Mouse (Mus musculus): ENCODE measurements at regions not wholly inside any gene's neighbourhood (a gene's known extent, or its start where the extent isn't known, plus 50 kb on each side); places are given as distances from the start of the nearest gene placed in this dataset.

GRCm38 (mm10) chr11:71411958-71412357 is 181.4 kb upstream of the Nlrp1b start:
- no peak for DNase-seq (ENCODE audit: low spot score)

GRCm38 (mm10) chr11:71414403-71415140 is 184.0 kb upstream of the Nlrp1b start:
- DNase-seq (ENCODE audit: low spot score), result no peak

DNA sequence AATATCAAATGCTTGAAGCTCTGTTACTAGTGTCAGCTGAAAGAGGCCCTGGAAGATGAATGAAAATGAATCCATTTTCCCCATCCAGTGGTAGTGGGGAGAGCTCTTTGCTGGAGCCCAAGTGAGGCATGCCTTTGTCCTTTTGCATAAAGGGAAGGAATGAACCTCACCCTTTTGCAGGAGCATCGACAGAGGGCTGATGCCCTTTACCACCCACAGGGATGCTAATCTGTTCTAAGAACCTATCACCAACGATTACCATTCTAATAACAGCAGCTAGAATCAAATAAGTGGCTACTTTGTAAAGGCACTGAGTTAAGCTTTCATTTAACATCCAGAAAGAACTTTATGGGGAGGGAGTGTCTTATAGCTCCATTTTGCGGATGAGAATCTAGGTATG is 184.9 kb upstream of the Nlrp1b start:
- no peak for DNase-seq (ENCODE audit: low spot score)

DNA sequence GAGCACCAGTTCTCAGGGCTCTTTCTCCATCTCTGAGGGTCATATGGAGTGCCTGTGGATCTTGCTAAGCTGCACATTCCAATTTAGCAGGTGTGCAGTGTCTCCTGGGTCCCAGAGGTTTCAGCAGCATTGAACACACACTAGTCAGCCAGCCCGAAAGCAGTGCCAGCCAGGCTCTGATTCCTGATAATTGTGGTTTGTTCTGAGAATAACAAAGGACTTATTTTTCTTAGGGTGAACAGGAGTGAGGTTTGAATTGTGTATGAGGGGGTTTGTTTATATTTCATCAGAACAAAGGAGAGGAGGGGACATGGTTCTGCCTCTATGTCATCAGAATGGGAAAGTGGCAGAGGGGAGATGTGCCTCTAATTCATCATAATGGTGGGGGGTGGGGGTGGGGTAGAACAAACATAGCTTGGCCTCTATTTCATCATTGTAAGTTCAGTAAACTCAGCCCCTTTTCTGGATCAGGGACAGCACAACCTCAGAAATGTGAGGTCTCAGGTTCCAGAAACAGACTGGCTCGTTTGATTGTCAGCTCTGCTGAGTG is 191.8 kb upstream of the Nlrp1b start:
- DNase-seq (ENCODE audit: low spot score), result no peak

DNA sequence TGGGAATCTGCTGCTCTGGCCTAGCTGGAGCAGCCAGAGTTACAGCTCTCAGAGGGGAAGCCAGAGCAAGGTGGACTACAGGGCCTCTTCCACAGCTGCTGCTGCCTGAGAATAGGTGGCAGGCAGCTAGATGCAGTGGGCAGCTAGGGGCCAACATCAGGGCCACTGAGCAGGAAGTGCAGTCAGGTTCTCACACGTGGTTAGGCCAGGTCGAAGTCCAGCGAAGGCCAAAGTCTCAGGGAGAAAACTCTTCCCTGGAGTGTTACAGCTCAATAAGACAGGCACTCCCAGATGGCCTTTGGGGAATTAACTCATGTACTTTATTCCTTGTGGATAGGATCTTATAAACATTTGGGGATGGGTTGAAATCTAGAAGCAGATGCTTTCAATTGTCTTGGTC is 192.7 kb upstream of the Nlrp1b start:
- no peak for DNase-seq (ENCODE audit: low spot score)

DNA sequence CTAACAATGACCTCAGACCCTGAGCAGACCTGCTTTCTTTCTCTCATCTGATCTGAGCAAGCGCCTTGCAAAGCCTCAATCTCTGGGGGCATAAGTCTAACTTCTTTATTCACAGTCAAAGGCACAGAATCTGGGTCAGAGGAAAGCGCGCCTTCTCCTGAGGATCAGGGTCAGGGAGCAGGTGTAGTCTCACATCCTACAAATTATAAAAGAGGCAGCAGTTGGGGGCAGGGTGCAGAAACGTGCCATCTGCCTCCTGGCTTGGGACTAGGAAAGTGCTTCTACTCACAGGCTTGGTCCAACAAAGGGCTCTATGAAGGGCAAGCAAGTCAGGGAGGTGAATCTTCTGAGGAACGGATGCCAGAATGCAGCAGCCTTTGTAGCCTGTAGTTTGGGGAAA is 194.3 kb upstream of the Nlrp1b start:
- no peak for DNase-seq (ENCODE audit: low spot score)

DNA sequence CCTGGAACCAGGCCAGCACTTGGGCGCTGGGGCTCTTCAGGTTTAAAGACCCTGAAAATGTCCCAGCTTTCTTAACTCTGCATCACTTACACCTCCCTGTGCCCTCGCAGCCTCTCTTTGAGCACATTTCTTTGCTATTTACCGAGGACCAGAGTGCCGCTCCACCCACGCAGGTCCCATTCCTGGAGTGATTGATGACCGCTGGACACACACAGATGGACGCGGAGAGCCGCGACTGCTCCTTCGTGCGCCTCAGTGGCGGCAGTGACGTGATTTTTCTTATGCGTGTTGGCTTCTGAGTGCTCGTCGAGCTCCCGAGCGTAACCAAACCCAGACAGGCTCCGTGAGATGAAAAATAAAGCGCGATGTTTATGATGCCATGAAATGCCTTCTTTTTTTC is 199.2 kb upstream of the Nlrp1b start:
- no peak for DNase-seq (ENCODE audit: low spot score)

GRCm38 (mm10) chr11:71434241-71434640 is 203.7 kb upstream of the Nlrp1b start:
- no peak for DNase-seq (ENCODE audit: low spot score)

GRCm38 (mm10) chr11:71434886-71435285 is 204.4 kb upstream of the Nlrp1b start:
- no peak for DNase-seq (ENCODE audit: low spot score)

DNA sequence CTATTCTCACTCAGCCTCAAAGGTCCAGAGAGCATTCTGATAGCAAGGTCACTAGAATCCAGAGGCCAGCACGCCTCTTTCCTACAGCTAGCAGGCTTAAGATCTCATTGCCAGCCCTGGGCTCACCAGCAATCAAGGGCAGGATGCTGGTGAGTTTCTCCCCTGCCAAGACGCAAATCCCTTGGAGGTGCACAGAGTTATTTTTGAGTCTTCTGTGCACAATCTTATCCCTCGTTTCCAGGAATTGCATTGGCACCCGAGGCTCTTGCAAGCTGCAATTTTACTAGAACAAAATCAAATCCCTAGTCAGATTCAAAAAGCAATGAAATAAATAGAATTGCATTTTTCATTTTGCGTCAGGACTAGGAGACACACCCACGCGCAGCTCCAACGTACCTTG is 205.2 kb upstream of the Nlrp1b start:
- no peak for DNase-seq (ENCODE audit: low spot score)

- no peak for DNase-seq (ENCODE audit: low spot score)
These were observed 205.8 kb upstream of the Nlrp1b start for GRCm38 (mm10) chr11:71436335-71436734.

GRCm38 (mm10) chr11:71436801-71437200 is 206.3 kb upstream of the Nlrp1b start:
- DNase-seq (ENCODE audit: low spot score), result no peak

- DNase-seq (ENCODE audit: low spot score), result no peak
These were observed 209.3 kb upstream of the Nlrp1b start for GRCm38 (mm10) chr11:71439871-71440270.

DNA sequence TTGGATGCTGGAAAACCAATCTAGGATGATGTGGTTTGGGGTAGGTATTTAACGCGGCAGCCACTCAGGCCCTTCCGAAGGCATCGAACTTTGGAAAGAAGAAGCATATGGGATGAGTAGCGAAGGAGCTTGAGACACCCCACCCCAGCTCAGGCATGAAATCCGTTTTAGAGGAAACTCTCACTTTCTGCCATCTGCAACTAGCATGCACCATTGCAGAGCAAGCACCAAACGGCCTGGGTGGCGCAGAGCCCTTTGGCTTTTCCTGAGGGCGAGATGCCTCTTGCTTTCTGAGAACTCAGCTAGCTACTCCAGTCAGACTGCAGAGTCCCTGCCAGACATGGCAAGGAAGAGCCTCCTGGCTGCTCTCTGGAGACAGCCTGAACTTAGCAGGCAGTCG is 209.9 kb upstream of the Nlrp1b start:
- no peak for DNase-seq (ENCODE audit: low spot score)

DNA sequence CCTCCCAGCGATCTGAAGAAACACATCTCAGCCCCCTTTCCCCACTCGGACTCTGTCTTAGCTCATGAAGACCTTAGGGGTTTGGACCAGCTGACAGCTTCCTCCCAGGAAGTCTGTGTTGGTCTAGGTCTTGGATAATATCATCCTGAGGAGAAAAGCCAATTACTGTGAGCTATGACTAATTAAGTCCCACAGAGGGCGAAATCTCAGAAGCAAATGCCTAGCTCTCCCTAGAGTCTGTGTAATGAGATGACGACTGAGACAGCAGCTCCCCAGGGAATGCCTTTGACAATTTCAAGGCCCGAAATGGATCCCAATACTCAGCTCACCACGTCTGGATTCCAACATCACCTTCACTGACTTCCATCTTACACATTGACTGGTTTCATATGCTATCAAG is 213.5 kb upstream of the Nlrp1b start:
- DNase-seq (ENCODE audit: low spot score), result no peak

DNA sequence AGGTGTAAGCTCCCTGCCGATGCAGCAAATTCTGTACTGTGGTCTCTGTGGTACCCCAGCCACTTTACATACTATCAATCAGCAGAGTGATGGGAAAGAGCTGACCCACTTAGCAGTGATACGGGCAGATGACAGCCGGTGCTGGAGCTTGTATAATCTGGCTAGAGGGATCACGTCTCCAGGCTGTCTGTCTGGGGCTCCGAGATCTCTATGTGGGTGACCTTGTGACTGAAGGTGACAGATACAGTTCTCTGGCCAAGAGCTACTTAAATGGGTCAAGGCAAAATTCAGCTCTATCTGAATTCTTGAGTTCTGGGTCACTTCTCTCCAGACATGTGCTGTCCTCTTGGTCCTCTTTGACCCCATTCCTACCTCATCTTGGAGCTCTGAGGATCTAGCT is 216.1 kb upstream of the Nlrp1b start:
- no peak for DNase-seq (ENCODE audit: low spot score)

DNA sequence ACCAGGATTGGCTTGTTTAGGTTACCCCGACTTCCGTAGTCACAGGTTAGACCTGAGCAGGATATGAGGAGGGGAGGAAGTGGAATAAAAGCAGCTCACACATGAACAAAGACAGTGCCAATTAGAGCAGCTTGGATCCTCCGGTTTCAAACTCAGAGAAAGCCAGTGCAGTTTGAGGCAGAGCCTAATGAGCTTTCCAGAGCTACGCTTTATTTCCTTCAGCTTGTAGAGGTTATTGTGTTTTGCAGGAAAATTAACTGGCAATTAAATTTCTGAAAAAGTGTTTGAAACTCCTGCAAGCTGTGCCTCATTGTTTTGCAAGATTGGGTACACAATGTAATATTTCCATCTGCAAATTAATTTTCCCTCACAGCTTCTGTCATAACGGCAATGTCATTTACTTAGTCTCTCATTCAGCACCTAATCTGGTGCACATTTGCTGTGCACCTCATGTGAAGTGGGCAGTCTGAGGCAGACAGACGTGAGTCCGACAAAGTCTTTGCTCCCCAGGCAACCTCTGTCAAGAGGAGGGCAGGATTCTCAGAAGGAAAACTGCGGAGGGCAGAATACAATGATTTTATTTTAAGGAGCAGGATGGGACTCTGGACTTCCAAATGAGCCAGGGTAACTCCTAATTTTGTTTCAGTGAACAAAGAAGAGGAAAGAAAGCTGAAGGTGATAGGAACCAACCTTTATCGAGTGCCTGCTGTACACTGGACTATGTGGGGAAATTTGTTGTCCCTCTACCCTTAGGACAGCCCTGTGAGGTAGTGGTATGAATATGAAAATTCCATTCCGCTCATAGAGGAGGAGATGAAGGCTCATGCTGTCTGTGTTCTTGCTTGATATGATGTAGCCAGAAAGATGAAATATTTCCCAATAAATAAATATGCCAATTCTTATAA is 217.6 kb upstream of the Nlrp1b start:
- no peak for DNase-seq (ENCODE audit: low spot score)

GRCm38 (mm10) chr11:71480094-71480493 is 249.6 kb upstream of the Nlrp1b start:
- DNase-seq (ENCODE audit: low spot score), result no peak

GRCm38 (mm10) chr11:71497863-71498262 is 251.9 kb upstream of the Wscd1 start:
- DNase-seq (ENCODE audit: low spot score), result no peak

GRCm38 (mm10) chr11:71498299-71498698 is 251.4 kb upstream of the Wscd1 start:
- DNase-seq (ENCODE audit: low spot score), result no peak

- no peak for DNase-seq (ENCODE audit: low spot score)
These were observed 247.6 kb upstream of the Wscd1 start for GRCm38 (mm10) chr11:71502156-71502555.

DNA sequence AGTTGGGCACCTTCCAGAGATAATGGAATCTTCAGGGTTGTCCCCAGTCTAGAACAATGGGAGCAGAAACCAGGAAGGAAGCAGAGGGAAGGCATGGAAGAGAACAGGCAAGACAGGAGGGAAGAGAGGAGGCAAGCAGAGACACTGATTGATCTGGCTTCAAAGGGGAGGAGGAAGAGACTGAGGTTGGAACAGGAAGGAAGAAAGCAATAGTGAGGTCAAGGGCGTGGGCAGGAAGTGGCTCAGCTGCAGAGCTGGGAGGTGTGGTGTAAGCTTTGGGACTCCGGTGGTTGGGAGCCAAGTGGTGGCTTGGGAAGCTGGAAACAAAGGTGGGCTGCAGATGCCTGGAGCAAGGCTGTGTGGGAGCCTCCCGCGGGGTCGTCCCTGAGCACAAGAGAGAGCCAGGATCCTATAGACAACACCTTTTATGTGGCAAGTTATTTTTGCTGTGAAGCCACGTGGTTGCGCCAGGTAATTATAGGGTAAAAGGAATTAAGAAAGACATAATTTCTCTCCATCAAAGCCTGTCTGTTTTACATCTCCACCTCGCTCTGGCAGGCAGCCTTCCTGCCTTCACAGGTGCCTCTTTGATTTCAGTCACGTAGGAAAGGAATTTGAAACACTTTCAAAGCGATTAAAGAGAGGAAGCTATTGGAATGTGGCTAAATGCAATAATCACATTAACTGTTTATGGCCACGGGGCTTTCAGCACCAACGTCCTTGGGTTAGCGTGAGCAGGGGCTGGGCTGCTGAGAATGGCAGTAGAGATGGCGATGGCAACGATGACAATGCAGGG is 237.3 kb upstream of the Wscd1 start:
- no peak for DNase-seq (ENCODE audit: low spot score)

- no peak for DNase-seq (ENCODE audit: low spot score)
These were observed 236.7 kb upstream of the Wscd1 start for GRCm38 (mm10) chr11:71513067-71513350.

Measured in urinary bladder, postnatal 25 days (tissue).